Mouse (Mus musculus): ENCODE measurements at regions not wholly inside any gene's neighbourhood (a gene's known extent, or its start where the extent isn't known, plus 50 kb on each side); places are given as distances from the start of the nearest gene placed in this dataset.
A peak's percentile ranks its signal among the peaks of the same experiment; 100 is the strongest.

DNA sequence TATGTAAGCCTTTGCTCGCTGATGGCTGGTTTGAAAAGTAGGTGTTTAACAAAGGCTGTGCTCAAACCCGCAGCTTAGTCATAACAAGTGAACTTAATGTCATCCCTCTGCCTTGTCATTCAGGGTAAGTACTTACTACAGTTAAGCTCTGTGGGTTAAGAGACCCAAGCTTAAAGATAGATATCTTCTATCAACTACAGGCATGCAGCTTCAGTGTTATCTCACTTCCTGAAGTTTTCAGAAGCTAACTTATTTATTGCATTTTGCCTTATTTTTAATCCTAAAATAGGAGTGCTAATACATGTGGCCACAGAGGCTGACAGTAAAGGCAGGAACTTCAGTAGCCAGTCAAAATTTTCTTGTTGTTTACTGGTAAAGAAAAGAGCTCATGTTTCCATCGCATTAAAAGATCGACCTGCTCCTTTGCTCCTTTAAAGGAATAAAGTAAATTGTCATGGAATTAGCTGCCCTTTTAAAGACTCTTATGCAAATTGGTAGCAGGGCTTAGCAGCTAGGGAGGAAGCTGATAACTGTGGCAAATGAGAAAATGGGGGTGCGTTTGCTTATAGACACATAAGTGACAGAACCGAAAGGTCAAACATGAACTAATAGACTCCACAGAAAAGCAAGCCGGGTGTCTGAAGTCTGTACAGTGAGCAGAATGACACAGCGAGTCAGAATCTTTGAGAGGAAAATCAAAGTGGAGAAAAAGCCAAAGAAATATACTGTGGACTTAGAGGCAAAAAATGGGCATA is 55.9 kb upstream of the Inpp4b start:
- no peak for DNase-seq

DNA sequence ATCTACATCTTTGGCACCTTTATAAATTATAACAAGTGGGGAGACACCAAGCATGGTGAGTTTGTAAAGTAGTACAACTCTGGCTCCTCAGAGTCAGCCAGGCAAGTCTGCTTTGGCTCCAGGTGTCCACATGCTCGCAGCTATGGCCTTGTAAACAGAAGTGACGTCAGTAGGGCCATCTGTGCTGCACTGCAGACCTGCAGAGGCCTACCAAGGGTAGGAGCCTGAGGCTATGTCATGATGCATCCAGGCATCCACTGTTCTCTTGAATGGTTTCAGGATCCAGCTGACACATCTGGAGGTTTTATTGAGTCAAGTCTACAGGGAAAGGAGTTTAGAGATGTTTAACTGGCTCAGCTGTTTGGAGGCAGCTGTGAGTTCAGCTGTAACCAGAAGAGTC is 82.3 kb upstream of the Inpp4b start:
- no peak for DNase-seq

DNA sequence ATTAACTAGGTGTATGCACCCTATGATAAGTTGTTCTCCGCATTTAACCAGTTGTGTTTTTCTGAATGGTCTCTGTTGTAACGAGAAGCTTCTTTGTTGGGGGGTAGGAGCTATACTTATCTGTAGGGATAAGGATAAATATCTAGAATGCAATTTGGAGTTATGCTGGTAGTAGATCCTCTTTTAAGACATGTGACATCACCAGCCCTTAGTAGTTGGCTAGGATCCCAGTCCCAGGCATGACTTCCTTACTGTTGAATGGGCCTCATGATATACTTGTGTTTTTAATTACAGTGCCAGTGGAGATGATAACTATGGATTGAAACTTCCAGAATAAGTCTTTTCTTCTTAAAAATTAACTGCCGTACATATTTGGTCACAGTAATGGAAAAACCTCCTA is 118.5 kb upstream of the Inpp4b start:
- DNase-seq: no peak

- peak; percentile 52 to 68 for DNase-seq
These were observed 155.1 kb upstream of the Inpp4b start for GRCm38 (mm10) chr8:81187061-81187790.

DNA sequence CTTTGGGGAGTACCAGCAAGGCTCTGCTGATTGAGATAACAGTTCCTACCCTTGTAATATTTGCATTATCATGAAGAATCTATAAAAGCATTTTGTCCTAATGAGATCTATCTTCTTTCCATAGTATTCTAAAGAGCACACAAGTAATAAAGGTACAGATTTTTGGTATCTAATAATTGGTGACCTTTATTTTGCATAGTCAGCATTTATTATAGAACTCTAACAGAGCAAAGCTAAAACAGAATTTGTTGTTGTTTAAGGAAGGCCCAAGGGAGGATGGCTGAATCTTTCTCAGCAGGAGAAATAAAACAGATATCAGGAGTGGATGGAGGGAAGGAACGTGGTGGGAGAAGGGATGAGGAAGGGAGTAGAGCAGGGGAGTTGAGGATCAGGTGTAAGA is 160.8 kb upstream of the Usp38 start:
- no peak for DNase-seq

- DNase-seq: no peak
These were observed 132.5 kb upstream of the Usp38 start for GRCm38 (mm10) chr8:81147239-81147638.

DNA sequence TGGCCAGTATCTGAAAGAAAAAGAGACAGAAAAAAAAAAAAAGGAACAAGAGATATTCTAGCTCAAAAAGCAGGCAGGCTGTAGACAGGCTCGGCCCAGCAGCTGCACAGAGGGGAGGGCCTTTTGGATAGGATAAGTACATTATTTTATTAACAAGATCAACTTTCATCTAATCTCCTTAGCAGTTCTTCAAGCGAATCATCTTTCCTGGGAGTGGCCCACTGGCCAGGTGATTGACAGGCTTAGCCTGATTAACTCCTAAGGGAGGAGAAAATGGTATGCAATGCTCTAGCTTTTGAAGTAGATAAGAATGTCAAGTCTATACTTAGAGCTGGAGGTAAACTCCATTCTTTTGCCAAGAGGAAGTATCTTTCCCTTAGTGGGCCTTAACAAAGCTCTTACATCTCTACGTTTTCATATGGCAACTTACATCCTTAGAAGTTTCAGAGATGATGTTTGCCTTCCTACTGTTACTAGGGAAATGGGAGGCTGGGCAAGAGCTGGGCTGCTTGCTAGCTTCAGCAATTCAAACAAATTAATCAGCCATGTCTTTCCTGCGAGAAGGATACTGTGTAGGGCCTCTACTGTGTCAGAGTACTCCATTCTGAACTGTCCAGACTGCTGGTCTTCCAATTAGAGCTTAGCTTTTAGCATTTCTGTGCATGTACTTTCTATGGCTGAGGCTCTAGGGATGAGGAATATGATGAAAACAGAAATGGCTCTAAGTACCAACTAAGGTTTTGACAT is 92.2 kb upstream of the Usp38 start:
- no peak for DNase-seq

DNA sequence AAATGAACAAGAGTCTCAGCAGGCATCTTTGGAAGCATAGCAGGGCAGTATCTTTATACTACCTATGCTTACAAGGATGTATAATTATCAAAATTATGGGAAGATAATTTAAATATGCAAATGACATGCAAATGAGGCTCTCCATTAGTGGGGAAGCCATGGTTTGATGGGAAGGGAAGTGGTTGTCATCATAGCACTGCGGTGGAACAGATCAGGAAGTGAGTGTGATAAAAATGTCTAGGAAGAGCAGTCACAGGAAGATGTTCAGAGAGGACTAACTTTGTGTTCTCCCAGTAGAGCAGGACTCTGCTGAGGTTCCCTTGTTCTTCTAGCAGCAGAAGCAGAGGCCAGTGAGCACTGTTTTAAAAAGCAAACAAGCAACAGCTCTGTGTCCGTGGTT is 84.2 kb upstream of the Usp38 start:
- no peak for DNase-seq

GRCm38 (mm10) chr8:81097076-81097819 is 82.5 kb upstream of the Usp38 start:
- DNase-seq: no peak

- DNase-seq: no peak
These were observed 80.5 kb upstream of the Usp38 start for GRCm38 (mm10) chr8:81095237-81095636.

DNA sequence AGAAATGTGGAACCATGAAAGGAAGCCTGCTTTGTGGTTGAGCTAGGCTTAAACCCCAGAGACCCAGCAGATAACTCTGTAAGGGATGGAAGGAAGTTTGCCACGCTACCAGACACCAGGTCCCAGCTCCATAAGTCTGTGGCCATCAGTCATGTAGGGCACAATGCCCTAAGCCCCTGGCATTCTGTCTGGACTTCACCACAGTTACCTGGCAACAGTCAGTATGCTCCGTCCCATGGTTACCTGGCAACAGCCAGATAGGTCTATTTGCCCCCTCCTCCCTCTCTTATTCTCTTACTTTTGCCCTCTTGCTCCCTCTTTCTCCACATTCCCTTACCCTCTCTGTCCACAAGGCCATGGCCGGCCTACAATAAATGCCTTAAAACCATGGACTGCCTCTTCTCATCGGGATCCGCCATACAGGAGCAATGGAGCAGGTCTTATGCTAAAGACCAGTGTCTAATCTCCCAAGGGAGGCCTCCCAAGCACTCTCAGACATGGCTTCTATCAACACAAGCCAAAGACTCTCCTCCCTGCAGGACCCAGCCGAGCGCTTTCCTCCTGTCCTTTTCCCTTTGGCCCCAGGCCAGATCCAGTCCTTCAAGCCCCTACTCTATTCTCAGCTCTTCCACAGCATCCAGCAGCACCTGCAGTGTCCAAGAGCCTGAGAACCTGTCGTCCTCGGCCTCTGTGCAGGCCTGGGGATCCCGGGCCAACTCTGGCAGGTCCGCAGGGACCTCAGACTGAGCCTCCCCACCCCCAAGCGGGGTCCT is 66.3 kb upstream of the Usp38 start:
- no peak for DNase-seq

- peak in 1 of 2 experiments; percentile 4 for DNase-seq
These were observed 65.2 kb upstream of the Usp38 start for GRCm38 (mm10) chr8:81079887-81080300.

GRCm38 (mm10) chr8:81069080-81069840 is 54.5 kb upstream of the Usp38 start:
- DNase-seq: no peak

GRCm38 (mm10) chr8:81068519-81068918 is 53.8 kb upstream of the Usp38 start:
- DNase-seq: peak; percentile 3 to 44

DNA sequence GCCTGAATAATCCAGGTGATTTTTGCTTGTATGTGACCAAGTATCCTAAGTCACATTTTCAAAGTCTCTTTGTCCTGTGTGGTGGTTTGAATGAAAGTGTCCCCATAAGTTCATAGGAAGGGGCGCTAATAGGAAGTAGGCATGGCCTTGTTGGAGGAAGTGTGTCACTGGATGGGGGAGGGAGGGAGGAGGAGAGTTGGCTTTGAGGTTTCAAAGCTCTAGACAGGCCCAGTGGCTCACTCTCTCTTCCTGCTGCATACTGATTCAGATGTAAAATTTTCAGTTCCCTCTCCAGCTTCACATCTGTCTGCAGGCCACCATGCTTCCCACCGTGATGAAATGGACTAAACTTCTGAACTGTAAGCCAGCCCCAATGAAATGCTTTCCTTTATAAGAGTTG is 52.0 kb upstream of the Usp38 start:
- DNase-seq: no peak
